Mouse (Mus musculus): Measurements from ENCODE around the gene Bbs9. TPM values are rescaled to one million over a fixed set of nuclear protein-coding genes. Genes with fewer than 3 reads are reported as not detected.
A peak's percentile ranks its signal among the peaks of the same experiment; 100 is the strongest.

Bbs9 gene
- total RNA-seq, 4 experiments from 2014 or later, result 13.9 to 15.2 (median 14.9) TPM

DNA sequence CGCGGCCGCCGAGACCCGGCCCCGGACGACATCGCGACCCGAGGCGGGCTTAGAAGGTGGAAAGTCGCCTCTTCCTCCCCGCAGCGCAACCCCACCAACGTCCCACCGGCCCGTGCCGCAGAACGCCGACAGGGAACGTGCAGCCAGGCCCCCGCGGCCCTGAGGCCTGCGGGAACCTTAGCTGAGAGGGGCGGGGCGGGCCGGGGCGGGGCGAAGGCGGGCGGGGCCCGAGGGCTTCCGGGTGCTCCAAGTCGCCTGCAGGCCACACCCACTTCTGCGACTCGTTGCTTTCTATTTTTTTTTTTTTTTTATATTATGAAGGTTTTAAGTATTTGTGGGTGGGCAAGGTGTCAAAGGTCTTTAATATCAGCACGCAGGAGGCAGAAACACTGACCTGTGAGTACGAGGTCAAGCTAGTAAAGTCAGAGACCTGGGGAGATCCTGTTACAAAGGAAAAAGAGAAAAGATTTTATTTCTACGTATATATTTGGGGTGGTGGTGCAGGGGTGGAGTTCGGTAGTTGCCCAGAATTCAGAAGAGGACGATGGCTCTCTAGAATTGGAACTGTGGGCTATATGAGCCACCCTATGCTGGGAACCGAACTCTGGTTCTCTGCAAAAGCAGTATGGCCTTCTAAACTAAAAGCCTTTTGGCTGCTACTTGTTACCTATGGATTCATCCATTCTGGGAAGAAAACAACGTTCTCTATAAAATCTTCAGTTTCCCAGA lies 7.2 kb upstream of the Bbs9 start:
- peak; percentile 38 for DNase-seq (ENCODE audit: low spot score)

DNA sequence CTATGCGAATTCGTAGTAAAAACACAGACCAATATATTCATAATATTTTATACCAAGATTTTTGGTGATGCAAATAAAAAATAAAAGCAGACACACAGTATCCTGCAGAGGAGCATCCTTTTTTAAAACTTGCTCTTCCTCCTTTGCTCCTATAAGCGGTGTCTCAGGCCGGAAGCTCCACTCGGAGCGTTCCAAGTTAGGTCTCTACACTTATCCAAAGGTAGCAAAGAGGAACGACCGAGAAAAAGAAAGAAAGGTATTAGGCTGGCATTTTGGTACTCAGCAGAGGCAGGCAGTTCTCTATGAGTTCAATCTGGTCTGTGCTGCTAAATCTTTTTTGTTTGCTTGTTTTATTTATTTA lies 6.6 kb upstream of the Bbs9 start:
- no peak for DNase-seq (ENCODE audit: low spot score)

DNA sequence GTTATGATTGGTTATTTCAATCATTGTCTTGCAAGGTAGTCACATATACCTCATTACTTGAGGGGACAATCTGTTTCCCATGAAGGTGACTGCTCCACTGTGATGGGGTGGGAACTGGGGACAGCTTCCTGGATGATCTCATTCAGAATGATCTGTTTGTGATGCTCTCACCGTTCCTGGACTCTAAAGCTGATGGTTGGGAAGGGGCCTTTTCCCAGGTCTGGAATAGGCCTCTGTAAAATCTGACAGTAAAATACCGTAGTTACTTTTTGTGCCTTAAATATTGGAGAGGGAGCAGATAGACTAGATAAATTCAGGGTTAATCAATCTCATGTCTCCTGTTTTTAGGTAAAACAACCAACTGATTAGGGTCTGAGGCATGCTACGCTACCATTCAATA lies 5.9 kb upstream of the Bbs9 start, which contains the start of gene Rp9:
Gene Rp9 (minus strand): TSS at position 101 of the 400 bp plus-strand sequence.
- DNase-seq (ENCODE audit: low spot score), result no peak

DNA sequence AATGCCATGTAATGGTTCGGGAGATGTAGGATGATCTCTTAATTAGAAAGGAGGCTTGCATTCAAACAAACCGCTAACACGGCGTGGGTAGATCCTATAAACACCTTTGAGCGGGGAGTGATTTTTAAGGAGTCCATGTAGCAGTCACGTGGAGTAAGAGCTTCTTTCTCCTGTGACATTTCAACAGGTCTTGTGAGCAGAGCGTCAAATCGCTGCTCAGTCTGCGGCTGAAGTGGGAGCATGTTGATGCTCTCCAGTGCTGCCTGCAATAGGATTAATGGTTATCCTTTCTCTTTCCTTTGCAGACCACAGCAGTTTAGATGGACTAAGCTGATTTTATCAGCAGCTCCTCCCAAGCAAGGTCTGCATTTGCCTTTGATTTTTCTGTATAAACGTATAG lies 750 bp downstream of the Bbs9 start:
- DNase-seq (ENCODE audit: low spot score), result no peak

DNA sequence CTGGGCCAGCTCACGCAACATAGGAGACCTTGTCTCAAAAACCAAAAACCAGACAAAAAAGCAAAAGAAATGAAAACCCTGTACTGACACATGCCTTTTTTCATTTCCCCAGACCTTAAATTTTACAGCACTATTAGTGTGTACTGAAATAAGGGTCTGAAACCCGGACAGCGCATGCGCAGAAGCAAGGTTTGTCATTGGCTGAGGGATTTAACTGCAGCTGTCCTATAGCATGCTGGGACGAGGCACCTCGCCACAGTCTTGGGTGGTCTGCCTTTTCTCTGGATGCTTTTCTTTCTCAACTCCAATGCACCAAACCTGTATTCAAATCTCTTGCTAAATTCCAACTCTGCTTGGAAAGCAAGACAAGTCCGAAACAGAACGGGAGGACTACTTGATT lies 3.4 kb downstream of the Bbs9 start:
- DNase-seq (ENCODE audit: low spot score), result no peak

DNA sequence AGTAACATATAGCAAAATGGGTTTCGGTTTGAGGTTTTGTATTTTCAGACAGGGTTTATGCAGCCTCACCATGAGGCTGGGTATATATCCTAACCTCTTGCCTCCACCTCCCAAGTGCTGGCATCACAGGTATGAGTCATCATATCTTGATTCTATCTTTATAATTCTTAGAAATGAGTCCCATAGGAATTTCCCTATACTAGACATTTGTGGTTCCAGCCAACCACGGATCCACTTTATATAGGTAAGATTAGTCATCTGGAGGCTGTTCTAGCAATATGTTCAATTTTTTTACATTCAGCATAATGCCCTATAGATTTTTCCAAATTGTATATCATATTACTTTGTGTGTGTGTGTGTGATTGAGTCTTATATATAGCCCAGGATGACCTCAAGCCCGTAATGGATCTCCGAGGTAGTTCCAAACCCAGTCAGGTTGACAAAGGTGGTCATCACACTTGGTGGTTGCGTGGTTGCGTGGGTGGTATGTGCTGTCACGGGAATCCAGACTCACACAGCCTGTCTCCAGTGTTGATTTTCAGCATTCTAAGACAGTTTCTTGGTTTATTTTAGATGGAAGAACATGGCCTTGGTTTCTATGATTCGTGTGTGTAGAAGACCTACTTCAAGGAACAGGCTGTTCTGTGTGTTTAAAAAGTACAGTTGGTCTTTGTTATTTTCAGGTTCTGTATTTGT lies 8.5 kb downstream of the Bbs9 start:
- no peak for DNase-seq (ENCODE audit: low spot score)

DNA sequence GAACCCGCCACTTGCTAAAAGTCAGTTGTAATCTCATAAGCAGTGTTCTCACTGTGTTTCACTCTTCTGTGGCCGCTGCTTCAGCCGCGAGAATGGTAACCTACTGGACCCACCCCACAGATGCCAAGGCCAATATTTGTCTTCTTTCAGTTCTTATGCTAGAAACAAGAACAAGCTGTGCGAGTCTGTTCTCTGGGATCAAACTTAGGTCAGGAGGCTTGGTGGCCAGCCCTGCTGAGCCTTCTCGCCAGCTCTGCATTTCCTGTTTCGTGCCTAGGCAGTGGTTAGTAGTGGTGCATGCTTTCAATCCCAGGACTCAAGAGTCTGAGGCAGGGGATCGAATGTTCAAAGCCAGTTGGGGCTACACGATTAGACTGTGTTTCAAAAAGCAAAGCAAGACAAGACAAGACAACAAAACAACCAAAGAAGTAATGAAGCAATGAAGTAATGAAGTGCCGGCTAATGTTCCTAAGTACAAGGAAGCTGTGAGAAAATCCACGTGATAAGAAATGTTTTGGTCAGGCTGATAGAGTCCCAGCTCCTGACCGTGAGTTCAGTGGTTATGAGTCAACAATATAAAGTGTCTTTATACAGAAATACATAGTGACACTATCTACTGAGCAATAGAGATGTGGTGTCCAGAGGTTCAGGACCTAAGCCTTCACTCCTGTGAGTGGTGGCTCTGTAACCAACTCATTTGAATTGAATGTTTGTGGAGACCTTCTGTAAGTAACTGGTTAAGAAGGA lies 9.2 kb downstream of the Bbs9 start:
- DNase-seq (ENCODE audit: low spot score), result no peak

DNA sequence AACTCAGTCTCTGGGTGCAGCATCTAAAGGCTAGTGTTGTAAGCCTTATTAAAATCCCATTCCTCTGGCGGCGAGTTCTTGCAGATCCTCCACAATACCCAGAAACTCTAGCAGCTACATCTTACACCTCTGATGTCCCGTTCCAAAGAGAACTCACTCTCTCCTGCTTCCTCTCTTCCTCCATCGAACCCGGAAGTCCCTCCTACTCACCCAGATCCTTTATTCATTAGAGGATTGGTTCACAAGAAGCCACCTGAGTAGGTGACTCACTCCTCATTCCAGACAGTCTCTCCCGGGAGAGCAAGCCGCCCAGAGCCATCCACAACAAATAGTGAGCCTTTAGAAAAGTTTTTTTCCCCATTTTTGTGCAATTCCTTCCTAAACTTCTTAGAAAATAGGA lies 10.7 kb downstream of the Bbs9 start:
- DNase-seq (ENCODE audit: low spot score), result no peak

DNA sequence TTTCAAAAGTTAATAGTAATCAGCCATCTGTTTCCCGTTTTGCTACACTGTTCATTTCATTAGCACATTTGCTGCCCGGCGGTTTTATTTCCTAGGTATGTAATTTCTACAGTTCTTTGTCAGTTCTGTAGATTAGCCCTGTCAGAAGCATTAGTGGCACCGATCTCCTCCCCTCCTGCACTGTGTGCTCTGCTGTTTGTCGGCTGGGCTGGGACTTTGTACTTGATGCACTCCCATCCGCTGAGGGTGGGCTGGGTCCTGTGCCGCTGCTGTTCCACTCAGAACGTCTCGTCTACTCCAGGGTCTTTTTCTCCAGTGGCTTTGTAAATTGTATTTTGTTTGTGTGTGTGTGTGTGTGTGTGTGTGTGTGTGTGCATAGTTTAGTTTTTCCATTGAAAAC lies 13.4 kb downstream of the Bbs9 start:
- no peak for DNase-seq (ENCODE audit: low spot score)

DNA sequence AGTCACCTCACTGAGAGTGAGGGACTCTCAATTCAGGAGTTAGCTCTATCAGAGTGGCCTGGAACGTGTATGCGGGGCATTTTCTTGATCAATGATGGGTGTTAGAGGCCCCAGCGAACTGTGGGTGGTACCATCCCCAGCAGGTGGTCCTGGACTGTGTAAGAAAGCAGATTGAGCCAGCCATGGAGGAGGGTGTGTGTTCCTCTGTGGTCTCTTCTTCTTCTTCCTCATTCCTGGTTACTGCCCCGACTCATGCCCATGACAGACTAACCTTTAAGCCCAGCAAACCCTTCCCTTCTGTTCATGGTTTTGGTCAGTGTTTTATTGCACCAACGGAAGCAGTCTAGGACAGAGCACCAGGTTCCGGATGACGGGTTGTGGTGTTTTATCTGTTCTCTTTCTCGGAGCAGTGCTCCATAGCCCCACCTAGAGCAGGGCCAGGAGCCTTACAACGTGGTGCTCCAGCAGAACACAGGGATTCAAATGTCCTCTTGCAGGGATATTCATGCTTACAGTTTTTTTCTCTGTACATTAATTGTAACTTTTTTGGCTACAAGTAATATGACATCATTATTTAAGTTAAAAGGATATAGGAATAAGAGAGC lies 18.8 kb downstream of the Bbs9 start:
- DNase-seq (ENCODE audit: low spot score), result no peak

DNA sequence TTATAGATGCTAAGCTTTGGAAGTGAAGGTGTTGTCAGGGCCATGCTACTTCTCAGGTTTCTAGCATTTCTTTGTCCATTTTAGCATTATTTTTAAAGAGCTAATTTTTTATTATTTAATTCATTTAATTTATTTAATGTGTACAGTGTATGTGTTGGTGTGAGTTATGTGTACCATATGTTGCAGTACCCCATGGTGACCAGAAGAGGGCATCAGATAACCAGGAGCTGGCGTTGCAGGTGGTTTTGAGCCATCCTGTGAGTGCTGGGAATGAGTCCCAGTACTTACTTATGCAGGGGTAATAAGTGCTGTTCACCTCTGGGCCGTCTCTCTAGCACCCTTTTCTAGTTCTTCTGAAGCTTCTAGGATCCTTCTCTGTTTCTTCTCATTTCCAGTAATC lies 19.6 kb downstream of the Bbs9 start:
- no peak for DNase-seq (ENCODE audit: low spot score)

DNA sequence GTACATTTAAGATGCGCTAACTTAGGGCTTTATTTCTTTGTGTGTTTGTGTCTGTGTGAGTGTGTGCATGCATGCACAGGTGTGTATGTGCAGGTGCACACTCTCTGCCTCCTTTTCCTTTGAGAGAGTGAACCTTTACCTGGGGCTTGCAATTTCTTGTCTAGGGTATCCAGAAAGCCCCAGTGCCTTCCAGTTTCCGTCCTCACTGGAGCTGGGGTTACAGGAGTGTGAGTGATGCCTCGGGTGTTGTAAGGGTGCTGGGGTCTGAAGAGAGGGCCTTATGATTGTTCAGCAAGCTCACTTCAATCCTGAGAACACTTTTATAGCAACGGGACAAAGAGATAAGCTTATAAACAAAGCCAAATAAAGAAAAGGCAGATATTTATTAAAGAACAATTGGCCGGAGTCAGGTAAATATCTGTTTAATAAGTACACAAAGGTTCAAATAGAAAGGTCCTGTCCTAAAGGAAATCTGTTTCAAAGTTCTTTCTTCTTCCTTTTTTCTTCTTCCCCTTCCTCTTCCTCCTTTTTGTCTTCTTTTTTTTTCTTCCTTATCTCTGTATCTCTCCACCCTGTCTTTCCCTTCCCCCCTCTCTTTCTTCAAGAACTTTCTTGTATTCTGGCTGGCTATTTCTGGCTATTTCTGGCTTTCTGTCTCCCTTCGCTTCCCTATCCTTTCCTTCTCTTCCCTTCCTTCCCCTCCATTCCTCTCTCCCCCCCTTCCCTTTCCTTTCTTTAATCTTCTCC lies 21.7 kb downstream of the Bbs9 start:
- DNase-seq (ENCODE audit: low spot score), result no peak

DNA sequence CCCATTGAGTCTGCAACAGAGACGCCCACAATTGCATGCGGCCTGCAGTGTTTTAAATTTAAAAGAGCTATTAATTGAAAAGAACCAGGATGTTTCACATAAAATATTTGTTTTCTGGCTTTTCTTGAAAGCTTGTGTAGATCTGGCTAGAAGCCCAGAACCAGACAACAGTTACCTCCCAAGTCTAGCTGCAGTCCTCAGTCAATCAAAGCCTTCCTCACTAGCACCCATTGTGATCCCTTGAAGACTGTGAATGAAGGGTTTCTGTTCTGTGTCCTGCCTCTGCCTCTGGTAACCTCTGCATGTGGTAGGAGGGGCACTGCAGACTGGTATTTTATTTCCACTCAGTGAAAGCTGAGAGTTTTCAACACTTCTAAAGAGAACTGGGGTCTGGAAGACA lies 27.5 kb downstream of the Bbs9 start:
- DNase-seq (ENCODE audit: low spot score), result no peak

DNA sequence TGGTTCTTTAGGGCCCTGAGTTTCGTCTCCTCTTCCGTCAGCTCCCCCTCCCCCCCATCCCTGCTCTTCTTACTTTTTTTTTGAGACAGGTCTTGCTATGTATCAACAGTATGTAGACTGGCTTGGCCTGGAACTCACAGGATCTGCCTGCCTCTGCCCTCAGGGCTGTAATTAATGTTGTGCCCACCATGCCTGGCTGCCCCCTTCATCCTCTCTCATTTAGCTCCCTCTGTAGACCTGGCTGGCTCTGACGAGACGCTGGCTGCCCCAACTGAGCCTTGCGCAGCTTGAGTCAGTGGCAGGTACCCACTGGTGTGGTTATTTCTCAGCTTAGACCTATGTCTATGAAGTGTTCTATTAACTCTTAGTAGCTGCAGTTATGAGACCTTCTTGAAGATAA lies 28.1 kb downstream of the Bbs9 start:
- DNase-seq (ENCODE audit: low spot score), result no peak

DNA sequence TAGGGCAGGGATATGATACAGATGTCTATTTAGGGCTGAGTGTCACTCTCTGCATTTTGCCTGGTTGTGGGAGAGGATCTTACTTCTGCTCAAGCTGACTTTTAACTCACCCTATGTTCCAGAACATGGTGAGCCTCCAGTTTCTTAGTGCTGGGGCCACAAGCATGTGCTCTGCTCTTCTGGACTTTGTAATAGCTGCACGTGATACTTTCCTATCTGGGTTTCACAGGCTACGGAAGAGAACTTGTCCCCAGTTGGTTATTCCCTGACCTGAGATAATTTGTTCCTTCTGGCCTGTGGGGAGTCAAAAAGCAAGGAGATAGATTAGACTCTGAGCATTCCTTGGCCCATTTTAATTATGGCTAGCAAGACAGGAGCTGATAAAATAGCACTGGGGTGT lies 30.1 kb downstream of the Bbs9 start:
- no peak for DNase-seq (ENCODE audit: low spot score)

DNA sequence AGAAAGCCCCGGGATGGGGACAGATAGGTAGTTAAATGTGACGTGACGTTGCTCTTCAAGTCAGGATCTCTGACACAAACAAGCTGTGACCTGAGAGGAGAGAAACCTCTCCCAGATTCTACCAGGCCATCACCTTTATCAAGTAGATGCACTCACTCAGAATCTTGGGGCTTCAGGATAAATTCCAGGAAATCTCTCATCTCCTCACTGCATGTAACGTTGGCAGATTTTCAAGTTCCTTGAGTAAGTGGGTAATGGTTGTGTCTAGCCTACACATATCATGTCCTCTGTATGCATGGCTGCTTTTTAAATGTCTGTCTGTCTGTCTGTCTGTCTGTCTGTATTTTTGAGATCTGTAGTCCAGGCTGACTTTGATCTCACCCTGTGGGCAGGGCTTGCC lies 39.6 kb downstream of the Bbs9 start:
- DNase-seq (ENCODE audit: low spot score), result no peak

DNA sequence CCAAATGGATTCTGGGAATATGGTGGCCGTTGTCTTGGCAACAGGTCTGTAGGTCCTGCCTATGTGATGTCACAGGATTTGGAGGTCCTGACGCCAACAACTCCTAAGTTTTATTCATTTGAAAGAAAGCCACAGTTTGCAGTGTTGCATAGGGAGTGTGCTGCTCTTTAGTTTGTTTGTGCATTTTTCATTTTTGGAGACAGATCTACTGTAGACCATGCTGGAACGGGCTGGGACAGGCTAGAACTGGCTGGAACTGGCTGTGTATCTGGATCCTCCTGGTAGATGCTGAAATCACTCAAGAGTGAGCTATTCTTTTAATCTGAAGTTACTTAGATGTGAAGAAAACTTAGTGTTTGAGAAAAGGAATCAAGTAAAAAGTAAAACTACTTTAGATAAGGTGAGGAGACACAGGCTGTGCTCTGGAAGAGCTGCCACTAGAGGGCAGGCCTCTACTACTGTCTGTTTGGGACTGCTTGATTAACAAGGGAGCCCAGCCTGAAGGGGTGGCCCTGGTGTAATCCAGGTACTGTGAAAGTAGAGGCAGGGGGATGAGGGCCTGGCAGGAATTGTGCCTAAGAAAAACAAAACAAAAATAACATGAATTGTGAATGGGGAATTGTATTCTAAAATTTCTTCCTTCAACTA lies 43.0 kb downstream of the Bbs9 start:
- peak; percentile 16 for DNase-seq (ENCODE audit: low spot score)

DNA sequence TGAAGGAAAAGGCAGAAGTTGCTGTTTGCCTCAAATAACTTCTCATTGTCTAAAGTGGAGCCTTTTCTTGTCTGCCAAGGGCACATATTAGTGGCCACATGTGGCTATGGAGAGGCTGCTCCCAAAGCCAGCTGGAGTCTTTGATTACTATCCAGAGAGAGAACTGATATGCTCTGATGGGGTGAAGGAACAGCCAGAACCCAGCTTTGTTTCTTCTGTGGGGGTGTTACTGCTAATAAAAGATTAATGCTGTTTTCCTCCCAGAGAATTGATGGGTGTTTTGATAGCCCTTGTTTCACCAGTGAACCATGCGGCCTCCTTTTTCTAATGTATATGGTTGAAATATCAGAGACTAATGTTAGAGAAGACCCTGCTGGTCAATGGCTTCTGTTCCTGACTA lies 47.9 kb downstream of the Bbs9 start:
- DNase-seq (ENCODE audit: low spot score), result peak; percentile 9

DNA sequence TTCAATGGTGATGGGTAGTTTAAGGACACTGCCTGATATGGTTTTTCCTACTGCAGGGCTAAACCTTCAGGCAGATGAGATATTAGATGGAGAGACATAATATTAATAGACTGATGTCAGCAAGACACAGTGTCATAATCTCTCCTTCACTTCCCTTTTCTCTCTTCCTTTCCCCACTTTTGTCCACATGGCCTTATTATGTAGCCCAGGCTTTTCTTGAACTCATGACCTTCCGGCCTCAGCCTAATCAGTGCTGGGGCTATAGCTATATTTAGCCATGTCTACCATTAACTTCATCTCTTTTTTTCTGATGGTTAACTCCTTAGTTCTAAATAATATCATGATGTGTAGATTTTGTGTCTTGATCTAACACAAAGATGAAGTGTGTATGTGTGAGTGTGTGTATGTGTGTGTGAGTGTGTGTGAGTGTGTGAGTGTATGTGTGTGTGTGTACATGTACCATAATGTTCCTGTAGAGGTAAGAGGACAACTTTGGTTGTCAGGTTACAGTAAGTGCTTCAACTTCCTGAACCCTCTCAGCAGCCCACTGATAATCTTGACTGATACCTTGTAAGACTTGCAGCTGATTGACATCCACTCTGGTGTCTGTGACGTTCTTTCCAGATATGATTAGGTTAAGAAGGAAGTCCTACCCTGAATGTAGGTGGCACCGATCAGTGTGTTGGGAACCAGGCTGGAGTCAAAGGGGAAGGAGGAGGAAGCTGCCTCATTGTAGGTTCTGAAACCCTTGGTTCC lies 55.4 kb downstream of the Bbs9 start:
- no peak for DNase-seq (ENCODE audit: low spot score)

DNA sequence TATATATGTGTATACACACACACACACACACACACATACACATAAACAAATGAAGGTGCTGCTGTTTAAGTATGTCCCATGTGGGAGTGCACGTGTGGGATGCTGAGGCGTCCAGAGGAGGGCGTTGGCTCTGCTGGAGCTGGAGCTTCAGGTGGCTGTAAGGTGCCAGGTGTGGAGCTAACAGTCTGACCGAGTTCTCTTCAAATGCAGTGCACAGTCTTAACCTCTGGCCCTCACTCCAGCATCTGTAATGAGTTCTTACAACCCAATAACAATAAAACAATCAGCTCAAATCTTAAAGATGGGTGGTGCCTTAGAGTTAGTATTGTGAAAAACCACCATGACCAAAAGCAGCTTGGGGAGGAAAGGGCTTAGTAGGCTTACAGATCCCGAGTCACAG lies 56.6 kb downstream of the Bbs9 start:
- DNase-seq (ENCODE audit: low spot score), result no peak
